Mouse (Mus musculus) neural tube, postnatal 0 days (tissue): ENCODE measurements around the gene Setmar. TPM values are rescaled to one million over a fixed set of nuclear protein-coding genes. Genes with fewer than 3 reads are reported as not detected.

Source experiments
- polyA plus RNA-seq: library from polyadenylated mRNA; unstranded; fragments of >200 nt; fragmentation: Nextera tagmentation; extraction: Ambion mirVana; gene quantifications from 2 replicates; pipeline ENCODE4 v1.2.1, GENCODE M21; 2015

Gene Setmar
- 3.6 and 3.7 TPM in 2 replicates for polyA plus RNA-seq

GRCm38 (mm10) chr6:108064918-108065526 is at the start of gene Setmar:
TSS of gene Setmar (plus strand) at chr6:108065045.

Other genes with a start within 250 kb of the Setmar start
- gene Sumf1, start 120.5 kb downstream of the Setmar start, polyA plus RNA-seq: 15.8 and 17.6 TPM in 2 replicates
- 3.4 and 5.2 TPM in 2 replicates for gene Itpr1, start 148.1 kb downstream of the Setmar start, polyA plus RNA-seq